Mouse (Mus musculus) ES-CJ7 (cell line): Measurements from ENCODE around the gene Sidt2.
A peak's percentile ranks its signal among the peaks of the same experiment; 100 is the strongest.

Experiments used
- DNase-seq: peaks from one replicate; pipeline ENCODE4 v3.0.0; 2011; ENCODE audit warnings: low read depth, low spot score

Gene Sidt2

DNA sequence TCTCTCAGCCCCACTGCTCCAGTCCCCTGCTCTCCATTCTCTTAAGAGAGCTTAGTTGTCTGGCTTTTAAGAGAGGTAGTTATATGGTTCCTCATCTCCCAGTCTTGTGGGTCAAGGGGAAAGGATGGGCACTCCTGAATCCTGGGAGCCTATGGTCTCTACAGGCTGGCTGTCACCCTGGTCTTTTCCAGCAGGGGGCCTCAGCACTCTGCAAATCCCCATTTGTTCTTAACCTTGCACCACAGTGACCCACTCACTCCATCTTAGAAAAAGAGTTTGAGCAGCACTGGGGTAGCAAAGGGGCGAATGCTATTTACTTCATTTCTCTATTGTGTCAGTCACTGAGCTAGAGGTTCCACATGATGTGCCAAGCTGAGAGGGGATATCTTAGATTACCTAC lies 43.4 kb downstream of the Sidt2 start:
- peak; percentile 44 for DNase-seq

DNA sequence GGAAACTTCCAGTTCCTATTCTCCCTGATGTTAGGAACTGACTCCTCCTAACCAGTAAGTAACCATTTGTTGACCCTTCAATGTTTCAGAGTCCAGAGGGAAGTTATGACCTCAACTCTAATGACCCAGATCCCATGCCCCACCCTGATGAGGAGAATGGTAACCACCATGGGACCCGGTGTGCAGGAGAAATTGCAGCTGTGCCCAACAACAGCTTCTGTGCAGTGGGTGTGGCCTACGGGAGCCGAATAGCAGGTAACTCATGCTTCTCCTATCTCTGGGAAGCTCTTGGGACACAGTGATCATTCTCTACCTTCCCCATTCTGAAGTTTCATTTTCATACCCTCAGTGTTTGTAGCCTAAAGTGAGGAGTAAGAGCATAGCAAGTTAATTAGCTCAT lies 44.1 kb downstream of the Sidt2 start:
- DNase-seq, result no peak

DNA sequence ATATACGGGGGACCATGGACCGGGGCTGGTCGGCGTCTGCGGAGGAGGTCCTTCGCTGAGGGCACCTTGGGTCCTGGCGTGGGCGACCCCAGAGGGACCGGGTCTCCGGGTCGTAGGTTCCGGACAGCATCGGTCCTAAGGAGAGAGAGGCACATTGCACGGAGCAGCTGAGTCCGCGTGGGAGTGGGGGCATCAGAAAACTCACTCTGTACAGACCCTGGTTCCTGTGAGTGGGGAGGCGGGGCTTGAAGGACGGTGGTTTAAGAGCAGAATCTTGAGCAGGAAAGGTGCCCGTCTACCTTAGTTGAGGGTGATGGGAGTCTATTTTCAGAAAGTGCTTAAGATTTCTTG lies 48.0 kb downstream of the Sidt2 start:
- no peak for DNase-seq

DNA sequence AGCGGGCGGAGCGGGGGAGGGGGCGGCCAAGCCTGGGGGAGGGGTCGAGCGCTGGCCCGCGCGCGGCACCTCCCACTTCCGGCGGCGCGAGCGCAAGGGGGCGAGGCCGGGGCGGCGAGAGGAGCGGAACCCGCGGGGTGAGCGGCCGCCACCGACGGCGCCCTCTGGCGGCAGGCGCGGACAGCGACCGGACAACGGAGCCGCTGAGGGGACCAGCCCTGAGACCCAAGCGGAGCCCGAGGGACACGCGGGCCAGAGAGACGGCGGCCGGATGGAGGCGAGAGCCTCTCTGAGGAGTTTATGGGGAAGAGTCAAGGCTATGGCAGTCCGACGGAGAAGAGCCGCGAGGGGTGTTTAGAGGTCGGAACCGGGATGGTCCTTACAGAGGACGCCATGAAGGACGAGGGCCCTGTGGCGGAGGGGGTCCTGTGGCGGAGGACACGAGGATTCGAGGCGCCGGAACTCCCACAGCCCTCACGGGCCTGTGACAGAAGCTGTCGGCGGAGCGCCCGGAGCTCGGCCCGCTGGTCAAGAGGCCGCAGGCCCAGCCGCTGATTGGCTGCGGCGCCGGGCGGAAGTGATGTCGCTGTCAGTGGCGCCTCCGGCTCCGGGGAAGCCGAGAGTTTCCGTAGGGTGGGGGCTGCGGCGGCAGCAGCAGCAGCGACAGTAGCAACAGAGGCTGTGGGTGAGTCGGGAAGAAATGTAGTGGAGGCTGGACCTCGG lies 48.5 kb downstream of the Sidt2 start, which contains the start of the genes Pcsk7 and Rnf214:
TSS of gene Pcsk7 (plus strand) at position 143 of the 723 bp plus-strand sequence.
TSS of gene Rnf214 (minus strand) at position 557 of the 723 bp plus-strand sequence.
- peak; percentile 77 for DNase-seq

DNA sequence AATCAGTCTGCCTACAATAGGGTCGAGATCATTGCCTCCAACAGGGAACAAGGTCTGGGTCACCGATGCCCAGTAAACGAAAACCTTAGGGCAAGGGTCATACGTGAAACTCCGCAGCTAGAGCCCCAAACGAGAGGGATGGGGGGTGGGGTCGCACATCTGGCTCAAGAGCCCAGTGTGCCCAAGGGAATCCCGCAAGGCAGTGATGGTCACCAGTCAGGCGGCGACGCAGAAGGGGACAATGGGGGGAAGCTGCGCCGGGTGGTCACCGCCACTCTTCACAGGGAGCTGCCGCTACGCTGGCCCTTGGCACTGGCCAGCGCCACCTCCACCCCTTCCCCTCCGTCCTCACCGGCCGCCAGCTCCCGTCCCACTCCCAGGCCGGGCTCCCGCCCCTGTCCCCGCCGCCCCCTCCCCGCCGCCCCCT lies 49.2 kb downstream of the Sidt2 start:
- peak; percentile 31 for DNase-seq

DNA sequence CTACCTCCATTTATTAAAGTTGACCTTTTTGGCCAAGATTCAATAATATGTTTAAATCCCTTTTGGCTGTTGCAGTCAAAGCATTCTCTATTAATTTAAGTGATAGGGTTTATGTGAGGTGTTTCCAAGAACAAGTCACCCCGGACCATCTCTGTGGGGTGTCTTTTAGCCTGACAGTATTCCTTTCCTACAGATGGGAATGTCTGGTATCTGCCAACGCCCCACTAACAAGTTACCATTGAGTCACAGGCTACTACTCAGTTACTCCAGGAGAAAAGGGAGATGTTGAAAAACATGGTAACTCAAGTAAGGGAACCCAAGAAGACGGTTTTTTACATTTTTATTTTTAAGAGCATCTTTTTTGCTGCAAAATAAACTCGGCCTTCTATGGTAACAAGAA lies 49.9 kb downstream of the Sidt2 start:
- peak; percentile 25 for DNase-seq

DNA sequence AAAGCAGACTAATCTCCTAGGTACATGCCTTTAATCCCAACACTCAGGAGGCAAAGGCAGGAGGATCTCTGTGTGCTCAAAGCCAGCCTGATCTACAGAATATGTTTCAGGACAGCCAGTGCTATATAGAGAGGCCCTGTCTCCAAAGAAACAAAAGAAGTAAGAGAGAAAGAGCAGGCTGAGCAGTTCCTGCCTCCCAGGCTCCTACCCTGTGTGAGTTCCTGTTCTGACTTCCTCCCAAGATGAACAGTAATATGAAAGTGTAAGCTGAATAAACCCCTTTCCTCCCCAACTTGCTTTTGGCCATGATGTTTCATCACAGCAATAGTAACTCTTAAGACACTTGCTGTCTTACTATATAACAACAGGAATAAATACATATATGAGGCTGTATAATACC lies 61.4 kb downstream of the Sidt2 start:
- no peak for DNase-seq
